In the genomic region with DNA sequence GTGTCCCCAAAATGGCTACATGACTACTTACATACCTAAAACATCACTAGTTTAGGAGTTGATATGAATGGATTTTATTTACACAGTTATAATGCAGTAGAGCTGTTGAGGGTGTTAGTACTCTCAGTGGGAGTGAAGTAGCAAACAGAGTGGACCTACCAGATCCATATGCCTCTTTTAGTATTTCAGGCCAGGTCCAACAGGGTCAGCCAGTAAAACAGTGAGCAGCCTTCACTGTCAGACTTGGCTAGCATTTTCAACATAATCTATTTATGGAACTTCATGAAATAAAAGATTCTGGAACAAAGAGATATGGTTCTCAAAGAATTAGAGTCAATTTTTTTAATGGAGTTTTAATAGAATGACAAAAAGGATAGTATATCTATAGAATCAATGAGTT, we compare ENCODE assay signal across 12 mouse cellular contexts.
"Had no signal": no experiment of that assay in that cellular context is flagged by ENCODE, and none has a peak within 500 bp of the region (broad histone marks: within the 10 kb centered on the region; RNA-seq: fewer than 3 reads in every experiment).

No protein-coding gene starts in this region.

- DNase-seq: left cerebral cortex, postnatal 4 days; liver; liver, embryonic 13.5 days; liver, postnatal 0 days; lung, adult 18-20 months; lung, adult 2 months; lung, embryonic 14.5 days; lung, postnatal 10 days; lung, postnatal 14 days; lung, postnatal 36 days; lung, postnatal 4 days; midbrain, embryonic 14.5 days had no signal
